Comparison of ENCODE assay signal across 27 mouse cellular contexts in genomic region chr6:99300235-99300634, GRCm38 (mm10).
DNase-seq lines count a peak whose midpoint lies in the region; ATAC-seq and TF ChIP-seq lines count a peak whose summit lies in the region.
"Had no signal": no experiment of that assay in that cellular context is flagged by ENCODE, and none has a peak within 500 bp of the region (broad histone marks: within the 10 kb centered on the region; RNA-seq: fewer than 3 reads in every experiment).

No protein-coding gene starts in this region.

- no peak overlapping the region for H3K4me3 ChIP-seq in spleen, adult 2 months (ENCODE audit: extremely low read depth, insufficient read depth, insufficient read length)
- H3K4me3 ChIP-seq: gastrocnemius, adult 2 months; heart, embryonic 12.5 days; heart, embryonic 15.5 days; hindbrain, embryonic 10.5 days; hindbrain, embryonic 13.5 days had no signal

- H3K27me3 ChIP-seq in spleen, adult 2 months (ENCODE audit: control insufficient read depth, insufficient read depth, low read length) = no peaks in the 10 kb centered on the region
- H3K27me3 ChIP-seq: heart, embryonic 12.5 days; heart, embryonic 15.5 days; hindbrain, embryonic 13.5 days; Patski had no signal

- whole genome bisulfite sequencing in spleen, adult 2 months = 42% methylated on average over 6 of the region's 6 CpGs

- no peak for TF ChIP-seq CTCF in spleen, adult 2 months (IDR thresholded peaks at IDR 0.05; ENCODE audit: extremely low read depth, insufficient read depth, insufficient read length, insufficient replicate concordance)

- peak; percentile 63 for ATAC-seq in megakaryocyte, adult 5-6 weeks (ENCODE audit: poor library complexity, severe bottlenecking)
- ATAC-seq in neutrophil, adult 5-6 weeks (ENCODE audit: extremely low read depth, insufficient number of reproducible peaks, low FRiP score, poor library complexity, severe bottlenecking) = peak; percentile 57
- ATAC-seq in megakaryocyte-erythroid progenitor cell, adult 5-6 weeks (replicated peaks; ENCODE audit: low FRiP score, low TSS enrichment, poor library complexity, severe bottlenecking) = no peak
- ATAC-seq: forebrain, embryonic 14.5 days; forebrain, postnatal 0 days; hindbrain, embryonic 16.5 days; Patski had no signal

- TF ChIP-seq POLR2A in spleen, adult 2 months (IDR thresholded peaks at IDR 0.05; ENCODE audit: low read depth, low read length) = no peak

- no peaks in the 10 kb centered on the region for H3K36me3 ChIP-seq in spleen, adult 2 months (ENCODE audit: control insufficient read depth, insufficient read depth, low read length)
- H3K36me3 ChIP-seq: heart, embryonic 12.5 days; heart, embryonic 15.5 days; hindbrain, embryonic 10.5 days; hindbrain, embryonic 13.5 days had no signal

- peak in 1 of 2 experiments; percentile 64 for DNase-seq in spleen, adult 2 months (ENCODE audit: low read depth in 1 of 2, low spot score in 2 of 2)
- no peak for DNase-seq in spleen, postnatal 10 days (ENCODE audit: low spot score in 2 of 2)
- peak; percentile 71 to 77 for DNase-seq in B cell, adult 2 months
- DNase-seq in left cerebral cortex, adult 8-10 months (ENCODE audit: low spot score in 2 of 2) = no peak
- DNase-seq in cerebellum, postnatal 10 days = no peak
- DNase-seq: adrenal gland, adult 2 months; adrenal gland, postnatal 14 days; cerebellum, adult 11 months; cerebellum, adult 2 months; cerebellum, adult 9-11 months; cerebellum, postnatal 36 days; forebrain, postnatal 0 days; gastrocnemius, adult 2 months; gastrocnemius, postnatal 14 days; heart, adult 18-20 months; heart, postnatal 10 days; heart, postnatal 36 days had no signal

- peak overlapping the region; percentile 49; the same call in 1 of the 2 replicates for H3K27ac ChIP-seq in spleen, adult 2 months (ENCODE audit: insufficient read depth, low read length)
- H3K27ac ChIP-seq: gastrocnemius, adult 2 months; heart, embryonic 15.5 days; hindbrain, embryonic 10.5 days; hindbrain, embryonic 13.5 days had no signal

- H3K4me1 ChIP-seq in spleen, adult 2 months (ENCODE audit: control insufficient read depth, insufficient read depth, insufficient read length) = peaks cover 46% of the 10 kb centered on the region; the same call in 1 of the 2 replicates
- H3K4me1 ChIP-seq: hindbrain, embryonic 13.5 days had no signal

Comparison
In these comparisons a context has a peak if more than half of its experiments do, and no peak if none do; other contexts are left out.
1. DNase-seq: peak in B cell, adult 2 months (2 of 2); none in spleen, postnatal 10 days (0 of 2), left cerebral cortex, adult 8-10 months (0 of 2) and cerebellum, postnatal 10 days (0 of 2).